In genomic region chr7:44997231-44997939, GRCm38 (mm10) we compare ENCODE assay signal across 7 mouse cellular contexts. TPM values are rescaled to one million over a fixed set of nuclear protein-coding genes. Genes with fewer than 3 reads are reported as not detected.
DNase-seq lines count a peak whose midpoint lies in the region; ATAC-seq lines count a peak whose summit lies in the region.

Irf3 (plus strand) TSS chr7:44997648.

- no peaks in the 10 kb centered on the region for H3K27me3 ChIP-seq in intestine, embryonic 16.5 days (replicated peaks; ENCODE audit: control insufficient read depth, insufficient read depth, low read length)
- no peaks in the 10 kb centered on the region for H3K27me3 ChIP-seq in midbrain, embryonic 11.5 days (ENCODE audit: control insufficient read depth, insufficient read depth, low read length)

- WGBS in intestine, embryonic 16.5 days: under 1% methylated on average over 43 of the region's 43 CpGs
- under 1% methylated on average over 43 of the region's 43 CpGs for WGBS in midbrain, embryonic 11.5 days

- peaks cover 34% of the 10 kb centered on the region for H3K4me1 ChIP-seq in intestine, embryonic 16.5 days (ENCODE audit: control insufficient read depth, insufficient read depth, low read length)
- peaks cover 25% of the 10 kb centered on the region for H3K4me1 ChIP-seq in midbrain, embryonic 11.5 days (ENCODE audit: control insufficient read depth, insufficient read depth, low read length)

- ATAC-seq in intestine, embryonic 16.5 days: peak; percentile 95
- ATAC-seq in midbrain, embryonic 11.5 days (ENCODE audit: low FRiP score): peak; percentile 89

- intact Hi-C loops in left cerebral cortex, postnatal 36 days (cut with DNase I): loop anchor here (2.0 kb wide), 1 partner anchor 19 kb away; the partner anchor contains the start of genes Rras and Scaf1

- H3K4me3 ChIP-seq in intestine, embryonic 16.5 days (ENCODE audit: low read length): peak within 1 kb of the TSS; percentile 73
- H3K4me3 ChIP-seq in midbrain, embryonic 11.5 days (ENCODE audit: low read depth, low read length): peak within 1 kb of the TSS; percentile 64

- H3K9me3 ChIP-seq in intestine, embryonic 16.5 days (ENCODE audit: control insufficient read depth, low read length): no peaks in the 10 kb centered on the region
- no peaks in the 10 kb centered on the region for H3K9me3 ChIP-seq in midbrain, embryonic 11.5 days (ENCODE audit: control insufficient read depth, low read length)

- peak within 1 kb of the TSS; percentile 89 for H3K9ac ChIP-seq in intestine, embryonic 16.5 days (ENCODE audit: low read depth, low read length)
- H3K9ac ChIP-seq in midbrain, embryonic 11.5 days (ENCODE audit: low read length): peak within 1 kb of the TSS; percentile 77

- peaks cover 26% of the 10 kb centered on the region for H3K36me3 ChIP-seq in intestine, embryonic 16.5 days (ENCODE audit: control insufficient read depth, insufficient read depth, low read length)
- peaks cover 26% of the 10 kb centered on the region; the same call in 1 of the 2 replicates for H3K36me3 ChIP-seq in midbrain, embryonic 11.5 days (ENCODE audit: control insufficient read depth, insufficient read depth, low read length)

- H3K27ac ChIP-seq in intestine, embryonic 16.5 days (ENCODE audit: low read length): peak within 1 kb of the TSS; percentile 95
- H3K27ac ChIP-seq in midbrain, embryonic 11.5 days (ENCODE audit: low read depth, low read length): peak within 1 kb of the TSS; percentile 41

- peak; percentile 94 for DNase-seq in adrenal gland, adult 8-10 months
- peak; percentile 96 for DNase-seq in embryo, embryonic 9.5 days (ENCODE audit: extremely low spot score)
- DNase-seq in gastrocnemius, postnatal 4 days (ENCODE audit: low spot score in 2 of 2): peak; percentile 86 to 98
- DNase-seq in left cerebral cortex, postnatal 36 days (ENCODE audit: low spot score in 2 of 2): peak; percentile 96 to 97
- peak; percentile 99 for DNase-seq in midbrain, embryonic 11.5 days (ENCODE audit: low spot score, missing footprints)
- DNase-seq in skeletal muscle tissue, adult 2 months (ENCODE audit: low read depth, low spot score): peak; percentile 96

- H3K4me2 ChIP-seq in intestine, embryonic 16.5 days (ENCODE audit: low read depth, low read length): peak within 1 kb of the TSS; percentile 93
- H3K4me2 ChIP-seq in midbrain, embryonic 11.5 days: peak within 1 kb of the TSS; percentile 82

RNA-seq across cellular contexts. Expression of gene Irf3, which starts in this region (rescaled TPM):
- 100 to 1,000 TPM; 118 to 180 (median 144) TPM for total RNA-seq in adrenal gland, adult 8-10 months (2022)
- total RNA-seq in gastrocnemius, postnatal 4 days (2021): 10 to 100 TPM; 46.0 to 50.4 TPM
- 96.1 and 115 TPM in 2 replicates for polyA plus RNA-seq in intestine, embryonic 16.5 days (2015; fragmentation: Nextera tagmentation; extraction: Ambion mirVana)
- total RNA-seq in left cerebral cortex, postnatal 36 days (2021): 10 to 100 TPM; 29.2 to 38.7 TPM
- polyA plus RNA-seq in midbrain, embryonic 11.5 days (2014; fragmentation: Nextera tagmentation; extraction: Ambion mirVana): 55.6 and 65.9 TPM in 2 replicates

Comparison
In these comparisons a context has a peak if more than half of its experiments do, and no peak if none do; other contexts are left out.
1. Peak in every context shown above with its lines: DNase-seq, ATAC-seq, H3K4me3 ChIP-seq and H3K27ac ChIP-seq.